Mouse (Mus musculus): Measurements from ENCODE around the gene Wnt11. TPM values are rescaled to one million over a fixed set of nuclear protein-coding genes. Genes with fewer than 3 reads are reported as not detected.
A peak's percentile ranks its signal among the peaks of the same experiment; 100 is the strongest.

Wnt11 gene
- total RNA-seq (2021) = 1 to 10 TPM; 4.4 to 5.7 TPM

DNA sequence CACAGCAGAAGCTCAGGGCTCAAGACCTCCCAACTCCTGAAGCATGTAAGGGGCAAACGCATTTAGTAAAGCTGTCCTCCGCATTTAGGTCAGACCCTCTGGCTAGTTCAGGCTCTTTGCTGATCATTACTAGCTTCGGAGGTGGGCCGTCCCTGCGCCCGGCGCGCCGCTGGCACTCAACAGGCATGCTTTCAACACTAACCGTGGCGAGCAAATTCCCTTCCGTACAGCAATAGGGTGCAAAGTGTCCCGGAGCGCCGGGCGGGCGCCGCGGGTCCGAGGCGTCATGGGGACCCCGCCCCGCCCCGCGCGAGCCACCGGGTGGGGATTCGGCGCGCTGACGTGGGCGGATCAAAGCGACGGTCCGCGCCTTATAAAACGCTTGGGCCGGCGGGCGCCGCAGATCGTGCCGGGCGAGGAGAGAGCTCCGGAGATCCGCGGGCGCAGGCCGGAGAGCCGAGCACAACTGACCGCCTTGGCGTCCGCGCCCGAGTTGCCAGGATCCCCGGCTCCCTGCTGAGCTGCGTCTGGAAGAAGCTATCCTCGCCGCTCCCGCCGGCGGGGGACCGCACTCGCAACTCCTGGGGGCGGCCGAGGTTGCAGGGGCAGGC lies at the start of gene Wnt11:
Gene Wnt11 (plus strand): TSS at position 402 of the 611 bp plus-strand sequence.
- DNase-seq = peak; percentile 57

DNA sequence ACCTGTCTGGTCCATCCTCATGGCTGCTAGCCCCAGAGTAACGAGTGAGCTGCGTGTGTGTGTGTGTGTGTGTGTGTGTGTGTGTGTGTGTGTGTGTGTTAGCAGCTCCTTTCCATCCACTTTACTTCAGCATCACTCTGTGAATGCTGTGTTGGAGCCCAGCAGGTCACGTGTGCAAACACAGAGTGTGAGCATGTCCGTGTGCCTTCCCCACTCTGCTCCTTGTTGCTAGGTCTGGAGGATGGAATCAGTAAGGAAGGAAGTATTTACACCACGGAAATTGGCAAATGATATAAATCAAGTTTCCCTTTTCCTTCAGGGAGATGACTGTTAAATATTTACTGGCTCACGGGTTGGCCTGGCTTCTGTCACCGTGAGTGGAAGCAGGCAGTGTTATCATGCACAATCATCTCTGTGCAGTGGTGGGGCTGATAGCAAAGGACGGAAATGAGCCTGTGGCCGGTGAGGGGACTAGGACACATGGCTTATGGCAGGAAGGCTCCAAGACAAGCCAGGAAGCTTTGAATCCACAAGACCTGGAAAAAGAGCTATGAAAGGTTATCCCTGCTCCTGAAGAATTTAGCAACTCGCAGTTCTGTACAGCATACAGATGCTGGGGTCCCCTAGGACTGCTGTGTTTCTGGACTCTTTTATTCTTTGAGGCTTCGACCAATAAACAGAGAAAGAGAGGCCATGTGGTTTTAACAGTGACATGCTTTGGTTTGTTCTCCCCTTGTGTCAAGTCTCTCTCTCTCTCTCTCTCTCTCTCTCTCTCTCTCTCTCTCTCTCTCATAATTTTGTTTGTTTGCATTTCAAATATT lies 47.9 kb upstream of the Wnt11 start:
- DNase-seq = no peak

DNA sequence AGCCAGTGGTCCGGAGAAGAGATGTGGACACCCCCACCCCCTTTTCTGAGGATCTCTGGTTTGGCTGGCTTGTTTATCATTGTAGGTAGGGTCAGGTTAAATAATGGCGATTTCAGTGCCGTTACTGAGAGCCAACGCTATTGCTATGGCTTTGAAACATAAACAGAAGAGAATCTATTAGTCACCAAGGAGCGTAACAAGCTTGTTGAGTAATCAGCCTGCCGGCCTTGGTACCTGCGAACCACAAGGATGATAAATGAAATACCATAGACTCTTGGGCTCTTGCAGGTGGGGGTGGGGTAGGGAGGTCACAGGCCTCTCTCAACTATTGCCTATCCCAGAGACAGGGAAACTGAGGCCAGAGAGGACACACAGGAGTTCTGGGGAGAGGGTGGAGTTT lies 46.2 kb upstream of the Wnt11 start:
- DNase-seq = no peak

DNA sequence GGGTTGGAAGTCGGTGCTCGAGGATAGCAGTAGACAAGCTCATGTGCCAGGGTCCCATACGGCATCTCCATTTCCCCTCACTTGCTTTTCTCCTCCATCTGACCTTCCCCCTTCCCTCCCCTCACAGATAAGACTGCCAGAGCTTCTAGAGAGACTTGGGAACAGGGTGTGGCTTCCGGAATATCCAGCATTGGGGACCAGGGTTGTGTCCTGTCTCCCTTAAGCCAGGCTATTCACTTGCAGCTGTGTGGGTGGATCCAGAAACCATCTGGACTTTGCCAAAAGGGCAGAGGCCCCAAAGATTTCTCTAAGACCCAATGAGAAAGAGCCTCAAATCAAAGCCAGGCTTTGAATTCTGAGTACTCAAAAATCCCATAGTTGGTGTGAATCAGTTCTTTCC lies 45.8 kb upstream of the Wnt11 start:
- no peak for DNase-seq

DNA sequence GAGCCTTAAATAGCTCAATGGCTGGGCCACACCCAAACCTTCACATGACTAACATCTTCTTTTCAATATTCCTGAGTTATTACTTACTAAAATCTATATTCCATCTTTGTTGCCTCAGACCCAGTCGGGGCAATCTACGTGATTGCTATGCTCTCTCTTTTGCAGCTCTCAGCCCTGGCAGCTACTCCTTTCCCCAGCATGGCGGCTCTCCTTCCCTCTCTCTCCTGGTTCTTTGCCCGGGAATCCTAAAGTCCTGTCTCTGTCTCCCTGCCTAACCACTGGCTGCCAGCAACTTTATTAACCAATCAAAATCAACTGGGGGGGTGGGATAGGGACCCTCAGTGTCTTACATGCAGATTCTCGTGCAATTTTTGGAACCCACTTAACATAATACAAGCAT lies 43.0 kb upstream of the Wnt11 start:
- DNase-seq = no peak

DNA sequence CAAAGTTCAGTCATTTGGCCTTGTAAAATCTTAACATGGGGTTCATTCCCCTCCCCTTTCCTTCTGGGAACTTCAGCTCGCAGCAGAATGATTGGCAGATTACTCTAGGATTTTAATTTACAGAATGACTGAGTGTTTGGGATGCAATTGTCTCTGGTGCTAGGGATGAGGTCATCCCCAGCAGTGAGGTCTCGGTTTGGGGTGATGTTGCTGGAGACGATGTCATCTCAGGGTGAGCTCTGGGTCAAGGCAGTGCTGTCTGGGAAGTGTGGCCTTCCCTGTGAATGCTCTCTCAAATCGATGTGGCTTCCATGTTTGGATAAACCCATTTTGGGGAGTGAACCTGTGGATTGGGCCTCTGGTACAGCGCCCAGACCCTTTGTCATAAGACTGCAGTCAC lies 41.1 kb upstream of the Wnt11 start:
- DNase-seq = no peak

DNA sequence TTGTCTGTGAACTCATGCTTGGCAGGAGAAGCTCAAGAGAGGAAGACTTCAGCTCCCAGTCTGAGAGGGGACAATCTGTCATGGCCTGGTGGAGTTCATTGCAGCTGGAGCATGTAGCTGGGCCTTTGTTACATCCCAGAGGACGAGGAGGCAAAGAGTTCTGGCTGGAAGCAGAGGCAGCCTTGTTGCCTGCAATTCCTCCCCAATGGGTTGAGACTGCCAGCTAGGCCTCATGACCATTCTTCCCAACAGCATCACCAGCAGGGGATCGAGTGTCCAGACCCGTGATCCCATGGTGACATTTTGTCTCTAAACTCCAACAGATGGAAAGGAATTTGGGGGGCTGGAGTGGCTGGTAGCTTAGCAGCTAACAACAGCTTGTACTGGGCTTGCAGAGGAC lies 40.5 kb upstream of the Wnt11 start:
- no peak for DNase-seq

DNA sequence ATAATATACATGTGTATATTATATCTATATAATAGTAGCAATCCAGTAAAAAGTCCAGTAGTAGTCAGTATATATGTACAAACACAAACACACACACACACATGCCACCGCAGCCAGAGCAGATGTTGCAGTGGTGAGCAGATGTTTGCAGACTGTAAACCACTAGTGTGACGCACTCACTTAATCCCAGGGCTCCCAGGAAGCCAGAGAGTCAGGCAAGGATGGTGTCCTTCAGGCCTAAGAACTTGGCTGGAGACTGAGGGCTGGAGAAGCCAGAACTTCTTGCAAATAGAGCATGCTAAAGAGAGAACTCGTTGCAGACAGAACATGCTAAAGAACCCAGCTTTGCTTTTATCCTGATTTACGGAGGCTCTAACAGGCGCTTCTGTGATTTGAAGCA lies 39.3 kb upstream of the Wnt11 start:
- peak; percentile 37 for DNase-seq

DNA sequence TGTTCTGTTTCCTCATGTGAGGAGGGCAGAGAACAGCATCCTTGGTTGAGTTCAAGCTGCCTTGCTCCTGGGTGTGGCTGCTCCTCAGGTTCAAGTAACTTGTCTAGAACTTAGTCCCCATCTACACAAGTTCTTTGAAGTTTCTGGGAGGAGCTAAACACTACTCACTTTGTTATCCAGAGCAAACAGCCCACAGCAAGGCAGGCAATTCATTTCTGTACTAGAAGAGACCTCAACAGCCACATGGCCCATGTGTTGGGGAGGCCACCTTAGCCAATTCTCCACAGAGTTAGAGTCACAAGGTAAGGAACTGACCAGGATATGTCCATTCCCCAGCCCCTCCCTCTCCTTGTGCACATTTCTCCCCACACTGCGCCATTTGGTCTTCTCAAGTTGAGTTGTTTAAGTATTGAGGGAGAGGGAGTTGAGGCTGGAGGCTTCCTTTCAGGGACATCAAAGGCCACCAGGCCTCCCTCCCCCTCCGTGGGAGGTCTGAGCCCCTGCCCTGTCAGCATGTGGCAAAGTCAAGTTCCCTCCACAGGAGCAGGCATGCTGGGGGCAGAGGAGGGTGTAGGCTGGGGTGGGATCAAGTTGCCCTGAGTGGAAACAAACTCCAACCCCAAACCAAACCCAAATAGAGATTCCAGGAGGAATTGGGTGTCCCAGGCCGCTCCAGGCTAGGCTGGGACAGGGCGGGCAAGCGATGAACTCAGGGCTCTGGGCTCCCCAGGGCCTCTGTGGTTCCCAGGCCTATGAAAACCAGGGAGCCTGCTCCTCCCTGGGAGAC lies 37.4 kb upstream of the Wnt11 start:
- no peak for DNase-seq

DNA sequence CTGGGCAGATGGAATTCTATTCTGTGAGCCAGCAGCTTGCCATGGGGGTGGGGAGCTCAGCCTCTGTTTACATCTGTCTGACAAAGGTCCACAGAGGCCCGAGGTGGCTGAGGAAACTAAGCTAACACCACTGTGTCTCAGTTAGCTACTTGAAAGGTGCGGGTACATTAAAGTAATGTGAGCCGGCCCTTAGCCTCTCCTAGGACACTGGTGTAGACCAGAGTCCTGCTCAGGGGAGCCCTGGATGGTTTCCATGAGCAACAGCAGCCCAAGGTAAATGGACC lies 36.8 kb upstream of the Wnt11 start:
- no peak for DNase-seq

DNA sequence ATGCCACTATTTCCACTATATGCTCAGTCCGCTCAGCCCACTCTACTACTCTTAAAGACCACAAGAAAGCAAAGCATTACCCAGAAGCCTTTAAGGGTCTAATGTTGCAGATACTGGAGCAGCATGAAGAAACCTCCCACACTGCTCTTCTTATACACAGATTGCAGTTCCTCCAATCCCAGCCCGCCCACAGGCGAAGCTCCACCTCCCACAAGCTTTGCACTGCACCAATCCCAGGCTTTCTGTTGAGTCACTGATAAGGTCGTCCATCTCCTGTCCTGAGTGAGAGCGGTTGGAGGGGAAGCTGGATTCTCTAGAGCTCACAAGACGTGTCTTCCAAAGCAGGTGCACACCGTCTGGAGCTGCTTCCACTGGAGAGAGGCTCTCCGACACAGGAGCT lies 34.5 kb upstream of the Wnt11 start:
- no peak for DNase-seq

DNA sequence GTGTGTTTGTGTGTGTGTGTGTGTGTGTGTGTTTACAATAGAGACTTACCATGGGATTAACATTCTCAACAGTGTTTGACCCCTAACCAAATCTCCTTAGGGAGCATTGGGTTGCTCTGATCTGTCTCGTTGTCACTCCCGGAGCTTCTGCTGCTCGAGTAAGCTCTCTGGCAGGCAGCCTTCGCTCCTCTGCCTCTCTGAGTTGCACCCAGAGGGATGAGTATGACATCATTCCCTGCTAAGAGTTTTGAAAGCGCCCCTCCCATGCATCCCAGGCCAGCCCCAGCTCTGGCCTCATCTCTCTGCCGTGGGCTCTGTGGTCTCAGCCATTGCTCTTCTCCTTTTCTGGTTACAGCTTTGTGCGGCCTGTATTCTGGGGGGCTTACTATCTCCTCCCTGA lies 33.8 kb upstream of the Wnt11 start:
- DNase-seq = peak; percentile 56

DNA sequence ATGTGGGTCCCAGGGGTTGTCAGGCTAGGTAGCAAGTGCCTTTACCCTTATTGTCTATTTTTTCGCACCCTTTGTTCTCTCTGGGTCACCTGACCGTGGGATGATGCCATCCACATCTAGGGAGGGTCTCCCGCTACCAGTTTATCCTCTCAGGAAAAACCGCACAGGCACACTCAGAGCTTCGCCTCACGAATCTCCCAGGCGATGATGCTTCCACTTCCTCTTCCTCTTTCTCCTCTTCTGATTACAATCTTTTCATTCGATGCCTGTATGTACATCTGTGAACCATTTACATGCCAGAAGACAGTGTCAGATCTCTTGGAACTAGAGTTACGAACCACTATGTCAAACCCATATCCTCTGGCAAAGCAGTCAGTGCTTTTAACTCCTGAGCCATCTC lies 31.7 kb upstream of the Wnt11 start:
- no peak for DNase-seq

DNA sequence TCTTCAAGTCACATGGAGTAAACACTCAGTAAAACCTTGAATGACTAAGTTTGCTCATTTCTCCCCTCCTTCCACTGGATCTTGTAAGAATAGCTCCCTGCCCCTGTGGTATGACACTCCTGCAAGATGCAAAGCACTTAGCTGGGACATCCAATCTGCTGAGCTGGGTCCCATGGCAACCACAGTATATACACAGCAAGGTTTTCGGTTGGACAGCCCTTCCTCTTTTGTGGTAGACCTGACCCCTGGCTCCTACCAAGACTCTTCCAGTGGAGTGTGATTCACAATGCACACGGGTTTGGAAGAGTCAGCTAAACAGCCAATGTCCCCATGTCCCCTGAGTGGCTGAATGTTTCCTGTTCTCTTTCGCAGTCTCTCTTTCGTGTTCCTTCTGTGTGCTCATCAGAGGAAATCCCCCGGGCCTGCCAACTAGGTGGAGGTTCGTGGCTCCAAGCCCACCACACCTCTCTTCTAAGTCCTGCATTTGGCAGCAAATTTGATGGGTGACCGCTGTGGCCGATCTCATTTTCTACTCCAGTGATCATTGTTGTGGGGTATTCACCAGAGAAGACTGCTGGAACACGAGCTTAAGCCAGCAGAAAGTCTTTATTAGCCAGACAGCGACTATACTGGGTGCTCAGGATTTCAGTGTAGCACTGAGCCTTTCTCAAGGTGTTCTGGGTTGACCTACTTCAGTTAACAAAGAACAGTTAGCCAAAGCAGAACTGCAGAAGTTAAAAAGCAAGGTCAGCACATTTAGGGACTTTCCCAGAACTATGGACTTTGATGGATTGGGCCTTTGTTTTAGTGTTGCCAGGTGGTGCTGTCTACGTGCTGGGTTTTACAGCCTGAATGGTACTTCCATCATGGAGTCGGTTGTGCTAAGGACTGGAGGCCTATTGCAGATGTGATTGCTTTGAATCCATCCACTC lies 29.8 kb upstream of the Wnt11 start:
- peak; percentile 28 for DNase-seq

DNA sequence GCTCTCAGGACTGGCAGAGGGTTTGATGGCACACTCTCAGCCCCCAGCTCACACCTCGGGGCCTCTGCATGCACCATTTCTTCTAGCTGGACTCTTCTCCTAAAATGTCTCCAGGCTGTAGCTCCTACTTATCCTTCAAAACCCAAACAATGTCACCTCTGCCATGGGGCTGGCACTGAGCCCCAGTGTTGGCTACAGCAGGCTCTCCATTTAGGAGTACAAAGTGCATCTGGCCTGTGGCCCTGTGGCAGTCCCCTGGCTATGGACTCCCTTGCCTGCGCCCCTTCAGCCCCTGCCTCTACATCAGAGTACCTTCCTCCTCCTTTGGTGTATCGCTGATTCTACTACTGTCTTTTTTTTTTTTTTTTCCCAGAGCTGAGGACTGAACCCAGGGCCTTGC lies 28.0 kb upstream of the Wnt11 start:
- no peak for DNase-seq

DNA sequence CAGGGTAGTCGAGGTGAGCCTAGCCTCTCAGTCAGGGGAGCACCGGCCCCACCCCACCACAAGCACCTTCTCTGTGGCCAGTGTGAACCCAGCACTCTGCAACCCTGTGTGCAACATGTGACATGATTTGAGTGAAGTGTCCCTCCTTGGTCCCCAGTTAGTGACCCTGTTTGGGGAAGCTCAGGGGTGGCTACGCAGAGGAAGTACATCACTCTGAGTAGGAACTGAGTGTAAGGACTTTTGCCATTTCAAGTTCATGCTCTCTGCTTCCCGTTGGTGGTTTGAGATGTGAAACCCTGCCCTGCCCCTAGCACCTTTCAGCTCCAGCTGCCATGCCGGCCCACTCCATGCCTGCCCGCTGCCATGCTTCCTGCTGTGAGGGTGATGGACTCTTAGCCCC lies 25.5 kb upstream of the Wnt11 start:
- DNase-seq = no peak

DNA sequence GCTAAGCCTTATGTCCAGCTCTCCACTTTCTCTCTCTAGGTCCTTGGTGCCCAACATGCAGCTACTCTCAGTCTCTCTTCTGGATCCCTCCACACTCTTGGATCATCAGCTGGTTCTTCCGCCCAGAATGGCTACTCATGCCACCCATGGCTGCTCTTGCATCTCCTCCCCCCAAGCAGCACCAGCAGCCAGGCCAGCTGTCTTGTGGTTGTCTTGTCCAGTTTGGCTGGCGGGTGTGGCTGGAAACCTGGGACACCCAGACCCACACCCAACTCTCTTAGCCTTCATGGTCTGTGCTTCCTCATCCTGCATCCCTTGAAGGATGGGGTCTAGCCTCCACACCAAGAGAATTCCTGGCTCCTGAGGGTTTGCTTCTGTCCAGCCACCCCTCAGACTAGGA lies 24.3 kb upstream of the Wnt11 start:
- no peak for DNase-seq

DNA sequence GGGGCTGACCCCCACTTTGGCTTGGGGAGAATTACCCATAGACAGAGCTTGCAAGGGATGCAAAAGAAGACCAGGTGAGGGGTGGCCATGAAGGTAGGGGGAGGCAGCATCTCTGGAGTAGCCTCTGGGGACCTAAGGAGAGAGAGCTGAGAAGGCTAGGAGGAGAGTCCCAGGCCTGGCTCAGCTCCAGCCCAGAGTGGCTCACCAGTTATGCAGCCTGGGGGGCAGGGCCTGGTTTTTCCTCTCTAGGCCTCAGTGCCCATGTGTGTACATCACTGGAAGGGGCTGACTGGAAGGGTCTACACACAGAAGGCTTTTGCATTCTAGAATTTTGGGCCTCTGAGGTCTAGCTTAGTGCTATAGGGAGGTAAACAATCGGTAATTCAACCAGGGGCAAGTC lies 14.4 kb upstream of the Wnt11 start:
- DNase-seq = no peak

DNA sequence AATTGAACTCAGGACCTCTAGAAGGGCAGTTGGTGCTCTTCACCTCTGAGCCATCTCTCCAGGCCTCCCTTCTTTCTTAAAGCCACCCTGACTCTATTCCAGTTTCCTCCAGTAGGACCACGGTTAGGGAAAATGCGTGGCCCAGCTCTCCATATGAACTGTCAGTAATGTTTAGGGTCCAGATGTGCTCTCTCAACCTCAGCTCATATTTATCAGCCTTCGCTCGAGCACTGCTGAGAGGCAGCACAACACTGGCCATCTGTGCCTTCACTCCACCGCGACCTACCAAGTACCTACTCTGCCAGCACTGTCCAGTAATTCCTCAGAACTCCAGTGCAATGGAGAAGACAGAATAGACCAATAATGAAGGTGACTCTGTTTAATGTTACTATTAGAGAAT lies 12.0 kb upstream of the Wnt11 start:
- DNase-seq = no peak

DNA sequence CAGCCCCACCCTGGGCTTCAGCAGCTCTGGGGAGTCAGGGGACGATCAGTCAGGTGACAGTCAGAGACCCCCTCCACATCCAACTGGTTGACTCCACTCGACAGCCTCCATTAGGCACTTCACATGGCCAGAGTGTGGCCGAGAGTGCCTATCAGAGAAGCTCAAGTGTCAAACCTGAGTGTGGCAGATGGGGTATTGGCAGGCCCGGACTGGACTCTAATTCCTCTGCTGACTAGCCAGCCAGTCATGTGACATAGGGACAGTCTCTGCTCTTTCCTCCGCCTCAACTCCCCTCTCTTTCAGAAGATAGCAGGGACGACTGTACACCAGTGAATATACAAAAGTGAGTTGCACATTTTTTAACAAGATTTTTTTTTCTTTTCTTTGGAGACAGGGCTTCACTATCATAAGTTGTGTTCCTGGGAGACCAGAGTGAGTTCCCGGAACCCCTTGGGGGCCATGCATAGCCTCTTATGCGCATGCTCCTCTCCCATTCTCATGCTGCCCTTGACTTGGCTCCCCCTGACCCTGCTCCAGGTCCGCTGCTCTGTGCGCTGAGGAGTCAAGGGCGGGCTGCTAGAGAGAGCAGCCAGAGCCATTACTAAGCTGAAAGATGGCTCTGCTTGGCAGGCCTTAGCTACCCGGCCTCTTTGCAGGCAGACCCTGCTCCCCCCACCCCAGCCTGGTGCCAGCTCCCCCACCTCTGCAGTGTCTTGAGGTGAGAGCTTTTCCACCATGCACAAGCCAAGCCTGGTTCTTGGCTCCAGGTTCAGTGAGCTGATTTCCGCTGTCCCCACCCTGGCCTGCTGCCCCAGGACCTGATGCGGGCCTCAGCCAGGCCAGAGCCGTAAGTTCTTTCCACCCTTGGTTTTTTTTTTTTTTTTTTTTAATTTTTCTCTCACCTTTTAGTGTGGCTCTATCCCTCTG lies 10.8 kb upstream of the Wnt11 start:
- DNase-seq = no peak

DNA sequence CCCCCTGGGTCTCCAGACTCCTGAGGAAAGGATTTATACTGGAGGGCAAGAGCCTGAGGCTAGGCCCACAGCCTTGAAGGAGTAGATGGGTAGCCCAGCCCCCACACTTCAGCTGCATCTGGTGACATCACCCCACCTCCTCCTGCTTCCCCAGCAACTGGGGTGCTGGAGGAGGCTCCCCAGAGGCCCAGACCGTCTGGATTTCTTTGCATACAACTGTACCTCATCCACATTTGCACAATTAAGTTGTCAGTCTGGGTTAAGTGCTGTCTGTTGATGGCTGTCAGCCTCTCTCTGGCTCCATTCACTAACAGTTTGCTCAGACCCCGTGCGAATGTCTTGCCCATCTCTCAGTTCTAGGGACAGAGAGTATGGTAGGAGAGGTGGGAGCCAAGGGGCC lies 6.9 kb upstream of the Wnt11 start:
- no peak for DNase-seq

DNA sequence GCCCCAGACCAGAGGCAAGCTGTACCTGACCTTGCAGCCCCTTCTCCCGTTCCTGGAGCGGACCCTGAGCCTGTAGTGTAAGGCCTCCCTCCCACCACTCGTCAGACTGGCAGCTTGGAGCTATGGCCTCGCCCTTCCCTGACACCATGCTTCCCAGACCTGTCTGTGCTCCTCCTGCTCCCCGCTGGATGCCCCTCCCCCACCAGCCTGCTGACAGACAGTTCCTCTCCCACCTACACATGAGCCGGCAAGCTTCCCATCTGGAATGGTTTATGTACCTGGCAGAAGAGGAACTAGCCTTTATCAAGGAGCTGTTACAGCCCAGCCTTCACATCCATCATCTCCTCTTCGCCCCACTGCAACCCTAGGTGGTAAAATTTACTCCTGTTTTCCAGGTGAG lies 6.0 kb upstream of the Wnt11 start:
- no peak for DNase-seq

Data from heart, postnatal 4 days (tissue).